Mouse (Mus musculus) limb, embryonic 10.5 days (tissue): ENCODE measurements around the gene Gins1. TPM values are rescaled to one million over a fixed set of nuclear protein-coding genes. Genes with fewer than 3 reads are reported as not detected.
"Not testable (repeated sequence)": the region's sequence is repeated elsewhere in the genome, so short reads cannot be mapped to it uniquely, and the experiment has no call there.

Experiments
- DNase-seq: peaks from one replicate; pipeline ENCODE4 v3.0.0-alpha.2; 2017; ENCODE audit warnings: low spot score
- H3K27ac ChIP-seq: fragments of 300-500 bp; sonication (generic); 2 replicates; pipeline ENCODE4 v1.5.1; 2016; ENCODE audit warnings: mild to moderate bottlenecking
- H3K27me3 ChIP-seq: fragments of 300-500 bp; sonication (generic); 2 replicates; pipeline ENCODE4 v1.6.1; 2016; ENCODE audit warnings: low read depth, mild to moderate bottlenecking; ENCODE audit not compliant: poor library complexity, severe bottlenecking
- H3K36me3 ChIP-seq: fragments of 300-500 bp; sonication (generic); 2 replicates; pipeline ENCODE4 v1.6.1; 2016; ENCODE audit warnings: mild to moderate bottlenecking, moderate library complexity
- H3K4me1 ChIP-seq: fragments of 300-500 bp; sonication (generic); 2 replicates; pipeline ENCODE4 v1.6.1; 2016
- H3K4me3 ChIP-seq: fragments of 300-500 bp; sonication (generic); 2 replicates; pipeline ENCODE4 v1.5.1; 2016; ENCODE audit warnings: mild to moderate bottlenecking, moderate library complexity
- H3K9me3 ChIP-seq: fragments of 300-500 bp; sonication (generic); replicated peaks from 2 replicates; pipeline ENCODE4 v1.6.1; 2016; ENCODE audit warnings: mild to moderate bottlenecking
- WGBS: fragments of 180-500 bp; shearing (Covaris S2); methylation state at CpG from one replicate; pipeline ENCODE4 v1.1.7; 2016; 5-methylcytosine and 5-hydroxymethylcytosine counted together
- polyA plus RNA-seq: library from polyadenylated mRNA; unstranded; fragments of >200 nt; fragmentation: Nextera tagmentation; extraction: Ambion mirVana; gene quantifications from 2 replicates; pipeline ENCODE4 v1.2.1, GENCODE M21; 2016

Gins1 gene
- polyA plus RNA-seq, 1 experiment from 2014 or later, result 77.9 TPM

DNA sequence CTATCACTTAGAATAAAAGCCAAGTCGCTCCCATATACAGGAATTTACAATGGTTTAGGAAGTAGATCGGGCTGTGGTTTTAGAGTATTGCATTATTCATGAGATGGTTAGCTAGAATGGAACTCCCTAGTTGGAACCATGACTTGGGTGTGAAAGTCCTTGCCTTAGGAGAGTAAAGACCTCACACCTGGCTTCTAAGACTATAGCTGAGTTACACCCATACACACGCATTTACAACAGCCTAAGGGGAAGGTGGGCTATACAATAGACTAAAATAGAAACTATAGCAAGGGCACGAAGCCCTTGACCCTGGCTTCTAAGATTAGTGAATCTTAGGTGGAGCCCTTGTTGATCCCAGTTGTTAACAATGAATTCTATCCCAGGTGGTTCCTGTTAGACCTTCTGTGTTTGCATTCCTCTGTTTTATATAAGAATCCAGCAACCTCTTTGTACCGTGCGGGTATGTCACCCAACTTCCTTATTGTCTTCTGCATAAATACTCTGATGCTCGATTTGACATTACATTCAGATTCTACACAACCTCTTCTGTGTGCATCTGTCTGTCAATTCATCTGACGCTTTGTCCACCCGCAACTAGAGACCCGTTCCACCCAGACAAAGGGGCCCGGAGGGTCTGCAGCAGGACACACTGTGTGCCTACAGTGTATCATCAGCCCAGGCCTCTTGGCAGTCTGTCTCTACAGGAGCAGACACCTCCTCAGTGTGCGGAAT is 42.8 kb downstream of the Gins1 start:
- not testable (repeated sequence) for H3K27me3 ChIP-seq, H3K9me3 ChIP-seq, H3K27ac ChIP-seq, H3K4me1 ChIP-seq, H3K4me3 ChIP-seq, DNase-seq
- 94% methylated on average over 12 of the region's 12 CpGs for WGBS
- H3K36me3 ChIP-seq, result peaks cover 86% of the 10 kb centered on the region

DNA sequence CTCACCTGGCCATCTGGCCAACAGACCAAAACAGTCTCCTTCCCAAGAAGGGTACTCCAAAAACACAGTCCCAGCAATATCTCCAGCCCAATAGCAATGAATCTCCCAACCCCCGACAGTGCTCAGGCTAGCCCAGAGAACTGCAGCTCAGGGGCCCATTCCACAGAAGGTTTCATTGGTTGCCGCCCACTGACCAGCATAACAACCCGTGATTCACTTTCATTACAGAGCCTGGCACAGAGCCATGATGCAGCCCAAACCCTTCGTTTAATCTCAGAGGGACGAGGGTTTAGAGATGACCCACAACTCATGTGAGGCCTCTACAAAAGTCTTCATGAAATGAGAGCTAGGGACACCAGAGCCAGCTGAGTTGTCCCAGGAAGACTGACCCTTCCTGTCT is 43.6 kb downstream of the Gins1 start:
- no peaks in the 10 kb centered on the region for H3K4me1 ChIP-seq
- no peak overlapping the region for H3K27ac ChIP-seq
- no peak overlapping the region for H3K4me3 ChIP-seq
- no peak for DNase-seq
- no peaks in the 10 kb centered on the region for H3K9me3 ChIP-seq
- H3K36me3 ChIP-seq, result peaks cover 83% of the 10 kb centered on the region
- no peaks in the 10 kb centered on the region for H3K27me3 ChIP-seq
- 96% methylated on average over 5 of the region's 5 CpGs for WGBS

- peaks cover 83% of the 10 kb centered on the region for H3K36me3 ChIP-seq
Measured at GRCm38 (mm10) chr2:150949652-150950051, 44.5 kb downstream of the Gins1 start.

GRCm38 (mm10) chr2:150950056-150950455 is 44.9 kb downstream of the Gins1 start:
- H3K27me3 ChIP-seq, result no peaks in the 10 kb centered on the region
- DNase-seq, result no peak
- no peak overlapping the region for H3K4me3 ChIP-seq
- no peaks in the 10 kb centered on the region for H3K9me3 ChIP-seq
- H3K36me3 ChIP-seq, result peaks cover 83% of the 10 kb centered on the region
- 96% methylated on average over 6 of the region's 6 CpGs for WGBS
- H3K4me1 ChIP-seq, result no peaks in the 10 kb centered on the region
- no peak overlapping the region for H3K27ac ChIP-seq

More at GRCm38 (mm10) chr2:150949652-150950051, 44.5 kb downstream of the Gins1 start:
- no peaks in the 10 kb centered on the region for H3K4me1 ChIP-seq
- no peak for DNase-seq
- H3K4me3 ChIP-seq, result no peak overlapping the region
- H3K27ac ChIP-seq, result no peak overlapping the region
- no peaks in the 10 kb centered on the region for H3K27me3 ChIP-seq
- WGBS, result 91% methylated on average over 3 of the region's 3 CpGs
- H3K9me3 ChIP-seq, result no peaks in the 10 kb centered on the region

DNA sequence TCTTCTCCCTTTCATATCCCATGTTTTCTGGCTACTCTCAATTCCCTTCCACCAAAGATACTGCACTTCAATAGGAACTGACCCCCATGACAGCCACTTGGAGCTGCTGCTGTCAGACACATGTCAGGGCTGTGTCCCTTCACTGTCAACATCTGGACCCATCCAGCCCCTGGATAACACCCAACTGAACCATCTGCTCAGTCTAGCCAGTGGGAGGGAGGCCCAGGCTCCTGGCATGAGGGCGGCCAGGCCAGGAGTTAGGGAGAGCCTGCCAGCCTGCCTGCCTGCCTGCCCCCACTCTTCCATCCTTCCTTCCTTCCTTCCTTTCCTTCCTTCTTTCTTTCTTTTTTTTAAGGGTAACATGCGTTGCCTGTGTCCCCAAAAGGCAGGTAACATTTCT is 46.0 kb downstream of the Gins1 start:
- H3K27ac ChIP-seq, result no peak overlapping the region
- H3K9me3 ChIP-seq, result no peaks in the 10 kb centered on the region
- H3K4me1 ChIP-seq, result no peaks in the 10 kb centered on the region
- no peak for DNase-seq
- 97% methylated on average over 2 of the region's 2 CpGs for WGBS
- no peak overlapping the region for H3K4me3 ChIP-seq
- no peaks in the 10 kb centered on the region for H3K27me3 ChIP-seq
- peaks cover 84% of the 10 kb centered on the region for H3K36me3 ChIP-seq

DNA sequence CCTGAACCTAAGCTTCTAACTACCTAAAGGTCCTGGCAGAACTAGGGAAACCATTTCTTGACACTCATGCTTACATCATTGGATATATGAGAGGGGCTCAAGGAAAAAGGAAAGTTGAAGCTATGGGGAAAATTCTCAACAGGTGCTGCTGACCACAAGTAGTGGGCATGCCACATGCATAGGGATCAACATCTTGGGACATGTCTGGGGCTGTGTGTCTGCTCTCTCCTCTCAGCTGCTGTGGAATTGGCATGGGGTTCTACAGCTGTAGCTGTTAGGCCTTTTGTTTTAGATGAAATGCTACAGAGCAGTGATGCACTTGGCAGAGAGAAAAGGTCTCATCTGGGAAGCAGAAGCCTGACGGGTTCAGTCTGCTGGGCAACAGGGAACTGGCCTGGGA is 50.7 kb downstream of the Gins1 start:
- no peaks in the 10 kb centered on the region for H3K27me3 ChIP-seq
- H3K4me1 ChIP-seq, result no peaks in the 10 kb centered on the region
- DNase-seq, result no peak
- H3K9me3 ChIP-seq, result no peaks in the 10 kb centered on the region
- H3K27ac ChIP-seq, result no peak overlapping the region
- peaks cover 94% of the 10 kb centered on the region for H3K36me3 ChIP-seq
- H3K4me3 ChIP-seq, result no peak overlapping the region
- WGBS, result 88% methylated on average over 1 of the region's 1 CpGs

- WGBS, result 93% methylated on average over 10 of the region's 10 CpGs
- no peak for DNase-seq
- peaks cover 90% of the 10 kb centered on the region for H3K36me3 ChIP-seq
Measured at GRCm38 (mm10) chr2:150959521-150959920, 54.3 kb downstream of the Gins1 start.

DNA sequence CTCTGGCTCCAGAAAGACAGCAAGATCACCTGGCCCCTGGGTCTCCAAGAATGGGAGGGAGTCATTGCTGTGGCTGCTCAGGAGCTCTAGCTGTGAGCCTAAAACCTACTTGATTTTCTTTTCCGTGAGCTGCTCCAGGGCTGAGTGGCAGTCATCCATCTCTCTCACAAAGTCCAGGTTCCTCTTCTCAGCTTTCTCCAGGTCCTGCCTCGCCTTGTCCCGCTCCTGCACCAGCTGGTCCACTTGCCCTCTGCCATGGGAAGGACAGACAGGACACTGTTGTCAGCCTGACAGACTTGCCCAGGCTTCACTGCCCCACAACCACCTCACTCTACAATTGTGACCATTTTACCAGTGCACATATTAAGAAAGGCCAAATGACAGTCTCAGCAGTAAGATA is 58.0 kb downstream of the Gins1 start:
- Histone ChIP-seq H3K36me3 (peaks cover 84% of the 10 kb centered on the region), H3K4me3 (no peak overlapping the region), H3K27ac (no peak overlapping the region), H3K4me1 (no peaks in the 10 kb centered on the region), H3K27me3 (no peaks in the 10 kb centered on the region), H3K9me3 (no peaks in the 10 kb centered on the region)
- 95% methylated on average over 3 of the region's 3 CpGs for WGBS
- no peak for DNase-seq

More at GRCm38 (mm10) chr2:150959521-150959920, 54.3 kb downstream of the Gins1 start:
- Histone ChIP-seq H3K4me3 (no peak overlapping the region), H3K9me3 (no peaks in the 10 kb centered on the region), H3K27ac (no peak overlapping the region), H3K4me1 (no peaks in the 10 kb centered on the region), H3K27me3 (no peaks in the 10 kb centered on the region)

- DNase-seq, result no peak
- Histone ChIP-seq H3K4me1 (no peaks in the 10 kb centered on the region), H3K36me3 (peaks cover 84% of the 10 kb centered on the region), H3K27me3 (no peaks in the 10 kb centered on the region), H3K27ac (no peak overlapping the region), H3K9me3 (no peaks in the 10 kb centered on the region), H3K4me3 (no peak overlapping the region)
- 89% methylated on average over 3 of the region's 3 CpGs for whole genome bisulfite sequencing
Measured at GRCm38 (mm10) chr2:150964641-150965040, 59.4 kb downstream of the Gins1 start.

DNA sequence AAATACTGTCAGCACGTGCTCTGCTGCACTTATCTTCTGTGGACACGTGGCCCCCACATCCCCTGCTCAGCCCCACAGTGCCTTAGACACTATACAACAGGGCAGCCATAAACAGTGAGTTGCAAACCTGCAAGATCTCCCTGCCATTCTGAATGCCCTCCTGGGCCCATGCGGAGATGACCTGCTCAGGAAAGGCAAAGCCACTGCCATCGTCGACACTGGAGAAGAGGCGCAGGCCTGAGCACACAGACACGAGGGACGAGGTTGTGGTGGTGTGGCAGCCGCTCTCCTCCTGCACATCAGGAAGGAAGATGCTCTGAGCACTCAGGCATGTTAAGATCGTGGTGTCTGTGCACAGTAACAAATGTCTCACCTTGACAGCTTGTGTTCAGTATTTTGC is 60.8 kb downstream of the Gins1 start:
- no peaks in the 10 kb centered on the region for H3K27me3 ChIP-seq
- H3K4me3 ChIP-seq, result no peak overlapping the region
- no peaks in the 10 kb centered on the region for H3K9me3 ChIP-seq
- 93% methylated on average over 10 of the region's 10 CpGs for WGBS
- peaks cover 86% of the 10 kb centered on the region for H3K36me3 ChIP-seq
- no peaks in the 10 kb centered on the region for H3K4me1 ChIP-seq
- no peak overlapping the region for H3K27ac ChIP-seq
- DNase-seq, result no peak

DNA sequence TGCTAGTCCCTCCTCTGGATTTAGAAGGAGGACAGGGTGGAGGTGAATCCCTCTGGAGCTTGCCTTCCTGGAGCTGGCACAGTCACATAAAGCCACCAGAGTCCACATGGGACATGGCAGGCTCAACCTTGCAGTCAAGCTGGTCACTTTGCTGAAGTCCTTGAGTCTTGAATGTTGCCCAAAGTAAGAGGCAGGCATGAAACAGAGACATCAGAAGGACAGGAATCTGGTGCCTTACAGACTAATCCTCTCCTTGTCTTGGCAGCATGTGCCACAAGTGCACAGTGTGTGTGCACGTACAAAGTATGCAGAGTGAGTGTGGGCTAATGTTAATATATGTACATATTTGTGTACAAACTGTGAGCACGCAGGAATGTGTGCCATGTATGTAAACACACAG is 62.3 kb downstream of the Gins1 start:
- Histone ChIP-seq H3K36me3 (peaks cover 90% of the 10 kb centered on the region), H3K9me3 (no peaks in the 10 kb centered on the region), H3K4me1 (no peaks in the 10 kb centered on the region), H3K4me3 (no peak overlapping the region), H3K27ac (no peak overlapping the region), H3K27me3 (no peaks in the 10 kb centered on the region)
- 95% methylated on average over 2 of the region's 2 CpGs for WGBS
- no peak for DNase-seq

DNA sequence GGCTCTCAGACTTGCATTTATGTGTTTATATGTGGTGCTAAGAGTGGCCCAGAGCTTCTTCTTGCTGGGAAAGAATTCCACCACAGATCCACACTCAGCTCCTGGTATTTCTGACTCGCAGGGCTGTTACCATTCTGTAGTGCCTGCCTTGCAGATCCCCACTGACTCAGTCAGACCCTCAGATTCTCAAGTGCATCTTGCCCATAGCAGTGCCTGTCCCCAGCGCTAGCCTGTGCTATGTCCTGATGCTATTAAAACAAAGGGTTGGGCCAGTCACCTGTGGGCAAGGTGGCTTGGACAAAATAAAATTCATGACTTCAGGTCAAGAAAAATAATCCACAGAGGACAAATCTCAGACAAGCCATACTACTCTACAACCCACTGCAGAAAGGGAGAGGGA is 64.0 kb downstream of the Gins1 start:
- H3K27ac ChIP-seq, result no peak overlapping the region
- H3K27me3 ChIP-seq, result no peaks in the 10 kb centered on the region
- no peak overlapping the region for H3K4me3 ChIP-seq
- no peaks in the 10 kb centered on the region for H3K9me3 ChIP-seq
- DNase-seq, result no peak
- no peaks in the 10 kb centered on the region for H3K4me1 ChIP-seq
- peaks cover 92% of the 10 kb centered on the region for H3K36me3 ChIP-seq
- WGBS, result 93% methylated on average over 2 of the region's 2 CpGs

DNA sequence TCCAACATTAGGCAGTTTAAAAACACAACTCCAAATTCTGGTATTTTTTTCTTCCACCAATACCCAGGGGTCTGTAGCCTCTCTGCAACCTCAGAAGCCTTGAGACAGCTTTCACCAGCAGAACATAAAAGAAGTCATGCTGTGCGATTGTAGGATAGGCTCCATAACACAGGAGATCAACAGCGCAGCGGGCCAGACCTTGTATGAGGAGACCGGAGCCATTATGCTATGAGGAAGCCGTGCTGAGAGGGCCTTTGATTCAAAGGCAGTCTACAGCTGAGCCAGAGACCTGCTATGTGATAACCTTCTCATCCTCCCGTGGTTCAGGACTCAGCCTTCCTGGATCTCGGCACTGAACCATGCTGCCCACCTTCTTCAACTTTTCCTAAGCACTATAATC is 66.7 kb downstream of the Gins1 start:
- peak; percentile 22 for DNase-seq
- 93% methylated on average over 7 of the region's 7 CpGs for WGBS
- Histone ChIP-seq H3K4me1 (no peaks in the 10 kb centered on the region), H3K27ac (no peak overlapping the region), H3K4me3 (no peak overlapping the region), H3K27me3 (no peaks in the 10 kb centered on the region), H3K36me3 (peaks cover 98% of the 10 kb centered on the region), H3K9me3 (no peaks in the 10 kb centered on the region)

DNA sequence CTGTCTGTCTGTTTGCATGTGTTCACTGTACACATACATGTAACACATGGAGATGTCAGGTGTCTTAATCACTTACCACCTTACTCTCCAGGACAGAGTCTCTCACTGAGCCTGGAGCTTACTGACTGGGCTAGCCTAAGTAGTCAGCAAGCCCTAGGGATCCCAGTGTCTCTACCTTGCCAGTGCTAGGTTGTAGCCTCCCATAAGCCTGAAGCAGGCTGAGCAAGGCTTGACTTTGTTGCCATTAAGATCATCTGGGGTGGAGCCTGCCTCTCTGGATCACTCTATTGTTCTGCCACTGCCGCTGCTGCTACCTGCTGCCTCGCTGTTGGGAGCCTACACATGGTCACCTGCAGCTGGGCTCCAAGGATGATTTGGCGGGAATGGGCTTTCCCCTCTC is 67.5 kb downstream of the Gins1 start:
- no peaks in the 10 kb centered on the region for H3K4me1 ChIP-seq
- WGBS, result 94% methylated on average over 3 of the region's 3 CpGs
- DNase-seq, result no peak
- H3K27me3 ChIP-seq, result no peaks in the 10 kb centered on the region
- H3K9me3 ChIP-seq, result no peaks in the 10 kb centered on the region
- H3K36me3 ChIP-seq, result peaks cover 98% of the 10 kb centered on the region
- H3K4me3 ChIP-seq, result no peak overlapping the region
- no peak overlapping the region for H3K27ac ChIP-seq
